Mouse (Mus musculus) kidney, embryonic 15.5 days (tissue): ENCODE data around the gene Arhgap6. TPM values are rescaled to one million over a fixed set of nuclear protein-coding genes. Genes with fewer than 3 reads are reported as not detected.

ENCODE experiments used
- ATAC-seq: fragments of 200-750 bp; cut with Nextera tagmentation; replicated peaks from 2 replicates; pipeline ENCODE4 v1.8.0; 2017; ENCODE audit warnings: moderate TSS enrichment; ENCODE audit not compliant: low FRiP score
- H3K27ac ChIP-seq: fragments of 300-500 bp; sonication (generic); 2 replicates; pipeline ENCODE4 v1.5.1; 2015; ENCODE audit warnings: mild to moderate bottlenecking, inconsistent platforms
- H3K27me3 ChIP-seq: fragments of 300-500 bp; sonication (generic); 2 replicates; pipeline ENCODE4 v1.6.1; 2015; ENCODE audit warnings: inconsistent platforms
- H3K36me3 ChIP-seq: fragments of 300-500 bp; sonication (generic); 2 replicates; pipeline ENCODE4 v1.6.1; 2015; ENCODE audit warnings: inconsistent platforms
- H3K4me1 ChIP-seq: fragments of 300-500 bp; sonication (generic); 2 replicates; pipeline ENCODE4 v1.6.1; 2015; ENCODE audit warnings: inconsistent platforms
- H3K4me2 ChIP-seq: fragments of 300-500 bp; sonication (generic); 2 replicates; pipeline ENCODE4 v1.6.1; 2015; ENCODE audit warnings: moderate library complexity, mild to moderate bottlenecking, inconsistent platforms
- H3K4me3 ChIP-seq: fragments of 300-500 bp; sonication (generic); replicated peaks from 2 replicates; pipeline ENCODE4 v1.5.1; 2015; ENCODE audit warnings: mild to moderate bottlenecking, inconsistent platforms
- H3K9ac ChIP-seq: fragments of 300-500 bp; sonication (generic); 2 replicates; pipeline ENCODE4 v1.6.1; 2015; ENCODE audit warnings: mild to moderate bottlenecking, inconsistent platforms
- H3K9me3 ChIP-seq: fragments of 300-500 bp; sonication (generic); replicated peaks from 2 replicates; pipeline ENCODE4 v1.6.1; 2016; ENCODE audit warnings: inconsistent platforms
- WGBS: fragments of 180-500 bp; shearing (Covaris S2); methylation state at CpG from one replicate; pipeline ENCODE4 v1.1.7; 2015; ENCODE audit warnings: mixed read lengths; 5-methylcytosine and 5-hydroxymethylcytosine counted together
- polyA plus RNA-seq: library from polyadenylated mRNA; unstranded; fragments of >200 nt; fragmentation: Nextera tagmentation; extraction: Ambion mirVana; gene quantifications from 2 replicates; pipeline ENCODE4 v1.2.1, GENCODE M21; 2015

The Arhgap6 gene
- polyA plus RNA-seq, 1 experiment from 2014 or later, result 3.4 TPM

GRCm38 (mm10) chrX:168904086-168904485 lies 109.2 kb downstream of the Arhgap6 start:
- WGBS, result 67% methylated on average over 3 of the region's 3 CpGs
- H3K27ac ChIP-seq, result no peak overlapping the region
- no peak for ATAC-seq

GRCm38 (mm10) chrX:168907586-168907985 lies 112.7 kb downstream of the Arhgap6 start:
- Histone ChIP-seq H3K27ac (no peak overlapping the region), H3K36me3 (no peaks in the 10 kb centered on the region), H3K4me3 (no peak overlapping the region), H3K9ac (no peak overlapping the region), H3K4me2 (no peak overlapping the region), H3K9me3 (no peaks in the 10 kb centered on the region), H3K4me1 (no peaks in the 10 kb centered on the region), H3K27me3 (peaks cover 38% of the 10 kb centered on the region)
- no peak for ATAC-seq
- WGBS, result 45% methylated on average over 2 of the region's 2 CpGs

More at GRCm38 (mm10) chrX:168904086-168904485, 109.2 kb downstream of the Arhgap6 start:
- Histone ChIP-seq H3K9ac (no peak overlapping the region), H3K4me1 (no peaks in the 10 kb centered on the region), H3K27me3 (peaks cover 31% of the 10 kb centered on the region; the same call in 1 of the 2 replicates), H3K4me2 (no peak overlapping the region), H3K4me3 (no peak overlapping the region), H3K9me3 (no peaks in the 10 kb centered on the region), H3K36me3 (no peaks in the 10 kb centered on the region)

GRCm38 (mm10) chrX:168913519-168913918 lies 118.6 kb downstream of the Arhgap6 start:
- Histone ChIP-seq H3K27me3 (peaks cover 15% of the 10 kb centered on the region; the same call in 1 of the 2 replicates), H3K9ac (no peak overlapping the region), H3K36me3 (no peaks in the 10 kb centered on the region), H3K9me3 (no peaks in the 10 kb centered on the region), H3K4me3 (no peak overlapping the region), H3K4me1 (no peaks in the 10 kb centered on the region), H3K27ac (no peak overlapping the region), H3K4me2 (no peak overlapping the region)
- ATAC-seq, result no peak

- Histone ChIP-seq H3K36me3 (no peaks in the 10 kb centered on the region), H3K9me3 (no peaks in the 10 kb centered on the region), H3K4me2 (no peak overlapping the region), H3K4me1 (no peaks in the 10 kb centered on the region), H3K27me3 (peaks cover 16% of the 10 kb centered on the region), H3K27ac (no peak overlapping the region), H3K4me3 (no peak overlapping the region), H3K9ac (no peak overlapping the region)
- 83% methylated on average over 2 of the region's 2 CpGs for WGBS
- ATAC-seq, result no peak
Observed at GRCm38 (mm10) chrX:168920942-168921341, 126.0 kb downstream of the Arhgap6 start.

- no peaks in the 10 kb centered on the region for H3K4me1 ChIP-seq
- H3K4me3 ChIP-seq, result no peak overlapping the region
- no peak overlapping the region for H3K4me2 ChIP-seq
- no peak overlapping the region for H3K27ac ChIP-seq
- H3K9me3 ChIP-seq, result no peaks in the 10 kb centered on the region
- peaks cover 19% of the 10 kb centered on the region for H3K27me3 ChIP-seq
- H3K9ac ChIP-seq, result no peak overlapping the region
- no peak for ATAC-seq
- no peaks in the 10 kb centered on the region for H3K36me3 ChIP-seq
- WGBS, result 74% methylated on average over 1 of the region's 1 CpGs
Observed at GRCm38 (mm10) chrX:168932420-168932819, 137.5 kb downstream of the Arhgap6 start.

GRCm38 (mm10) chrX:168935447-168935846 lies 140.5 kb downstream of the Arhgap6 start:
- no peak overlapping the region for H3K27ac ChIP-seq
- 9% methylated on average over 3 of the region's 3 CpGs for WGBS
- H3K4me1 ChIP-seq, result no peaks in the 10 kb centered on the region
- H3K9me3 ChIP-seq, result no peaks in the 10 kb centered on the region
- no peak overlapping the region for H3K4me2 ChIP-seq
- peaks cover 22% of the 10 kb centered on the region for H3K27me3 ChIP-seq
- H3K36me3 ChIP-seq, result no peaks in the 10 kb centered on the region
- H3K4me3 ChIP-seq, result no peak overlapping the region
- no peak for ATAC-seq
- H3K9ac ChIP-seq, result no peak overlapping the region

- Histone ChIP-seq H3K9ac (no peak overlapping the region), H3K27me3 (peaks cover 20% of the 10 kb centered on the region), H3K27ac (no peak overlapping the region), H3K4me3 (no peak overlapping the region), H3K9me3 (no peaks in the 10 kb centered on the region), H3K4me2 (no peak overlapping the region), H3K4me1 (no peaks in the 10 kb centered on the region), H3K36me3 (no peaks in the 10 kb centered on the region)
- no peak for ATAC-seq
- 49% methylated on average over 4 of the region's 4 CpGs for WGBS
Observed at GRCm38 (mm10) chrX:168937941-168938340, 143.0 kb downstream of the Arhgap6 start.

- H3K4me2 ChIP-seq, result no peak overlapping the region
- peaks cover 16% of the 10 kb centered on the region for H3K27me3 ChIP-seq
- no peak for ATAC-seq
- WGBS, result 77% methylated on average over 5 of the region's 5 CpGs
- H3K9me3 ChIP-seq, result no peaks in the 10 kb centered on the region
- no peak overlapping the region for H3K4me3 ChIP-seq
- H3K4me1 ChIP-seq, result no peaks in the 10 kb centered on the region
- no peak overlapping the region for H3K27ac ChIP-seq
- H3K9ac ChIP-seq, result no peak overlapping the region
- H3K36me3 ChIP-seq, result no peaks in the 10 kb centered on the region
Observed at GRCm38 (mm10) chrX:168941684-168942083, 146.8 kb downstream of the Arhgap6 start.

- H3K27ac ChIP-seq, result no peak overlapping the region
- H3K36me3 ChIP-seq, result no peaks in the 10 kb centered on the region
- ATAC-seq, result no peak
- H3K9ac ChIP-seq, result no peak overlapping the region
- H3K4me1 ChIP-seq, result no peaks in the 10 kb centered on the region
- WGBS, result 77% methylated on average over 4 of the region's 4 CpGs
- peaks cover 7% of the 10 kb centered on the region for H3K27me3 ChIP-seq
- no peak overlapping the region for H3K4me2 ChIP-seq
- H3K4me3 ChIP-seq, result no peak overlapping the region
- no peaks in the 10 kb centered on the region for H3K9me3 ChIP-seq
Observed at GRCm38 (mm10) chrX:168943217-168943616, 148.3 kb downstream of the Arhgap6 start.

- no peak for ATAC-seq
- Histone ChIP-seq H3K4me2 (no peak overlapping the region), H3K27ac (no peak overlapping the region), H3K4me3 (no peak overlapping the region), H3K9me3 (no peaks in the 10 kb centered on the region), H3K9ac (no peak overlapping the region), H3K4me1 (no peaks in the 10 kb centered on the region), H3K36me3 (no peaks in the 10 kb centered on the region), H3K27me3 (peaks cover 21% of the 10 kb centered on the region; the same call in 1 of the 2 replicates)
- WGBS, result 76% methylated on average over 1 of the region's 1 CpGs
Observed at GRCm38 (mm10) chrX:168975444-168975843, 180.5 kb downstream of the Arhgap6 start.

GRCm38 (mm10) chrX:168977776-168978175 lies 182.9 kb downstream of the Arhgap6 start:
- Histone ChIP-seq H3K27me3 (peaks cover 22% of the 10 kb centered on the region; the same call in 1 of the 2 replicates), H3K9me3 (no peaks in the 10 kb centered on the region), H3K9ac (no peak overlapping the region), H3K27ac (no peak overlapping the region), H3K36me3 (no peaks in the 10 kb centered on the region), H3K4me2 (no peak overlapping the region), H3K4me3 (no peak overlapping the region), H3K4me1 (no peaks in the 10 kb centered on the region)
- ATAC-seq, result no peak
- WGBS, result 80% methylated on average over 3 of the region's 3 CpGs

- Histone ChIP-seq H3K4me1 (no peaks in the 10 kb centered on the region), H3K4me3 (no peak overlapping the region), H3K9ac (no peak overlapping the region), H3K27ac (no peak overlapping the region), H3K36me3 (no peaks in the 10 kb centered on the region), H3K4me2 (no peak overlapping the region), H3K9me3 (no peaks in the 10 kb centered on the region), H3K27me3 (peaks cover 24% of the 10 kb centered on the region; the same call in 1 of the 2 replicates)
- ATAC-seq, result no peak
- 66% methylated on average over 2 of the region's 2 CpGs for WGBS
Observed at GRCm38 (mm10) chrX:168980370-168980769, 185.5 kb downstream of the Arhgap6 start.

- H3K36me3 ChIP-seq, result no peaks in the 10 kb centered on the region
- 55% methylated on average over 1 of the region's 1 CpGs for whole genome bisulfite sequencing
- H3K27me3 ChIP-seq, result peaks cover 31% of the 10 kb centered on the region
- H3K9ac ChIP-seq, result no peak overlapping the region
- H3K4me2 ChIP-seq, result no peak overlapping the region
- H3K27ac ChIP-seq, result no peak overlapping the region
- H3K4me1 ChIP-seq, result no peaks in the 10 kb centered on the region
- H3K9me3 ChIP-seq, result no peaks in the 10 kb centered on the region
- ATAC-seq, result no peak
- no peak overlapping the region for H3K4me3 ChIP-seq
Observed at GRCm38 (mm10) chrX:169007066-169007465, 212.2 kb downstream of the Arhgap6 start.
